In genomic region chr10:67526435-67526834, GRCm38 (mm10) we compare ENCODE assay signal across 18 mouse cellular contexts.
"Had no signal": no experiment of that assay in that cellular context is flagged by ENCODE, and none has a peak within 500 bp of the region (broad histone marks: within the 10 kb centered on the region; RNA-seq: fewer than 3 reads in every experiment).

No protein-coding gene starts in this region.

- H3K4me2 ChIP-seq: limb, embryonic 12.5 days; limb, embryonic 15.5 days; liver, embryonic 11.5 days; lung, embryonic 14.5 days; midbrain, embryonic 12.5 days; midbrain, embryonic 15.5 days; neural tube, embryonic 12.5 days; neural tube, embryonic 15.5 days had no signal

- ATAC-seq: liver, postnatal 0 days; lung, postnatal 0 days; midbrain, embryonic 15.5 days had no signal

- H3K9me3 ChIP-seq: limb, embryonic 12.5 days; limb, embryonic 15.5 days; midbrain, embryonic 12.5 days; midbrain, embryonic 15.5 days; neural tube, embryonic 12.5 days; neural tube, embryonic 15.5 days had no signal

- H3K4me1 ChIP-seq: limb, embryonic 12.5 days; limb, embryonic 15.5 days; midbrain, embryonic 12.5 days; midbrain, embryonic 15.5 days; neural tube, embryonic 12.5 days; neural tube, embryonic 15.5 days had no signal

- H3K27ac ChIP-seq: kidney, postnatal 0 days; limb, embryonic 12.5 days; limb, embryonic 15.5 days; liver, embryonic 14.5 days; macrophage; midbrain, embryonic 12.5 days; midbrain, embryonic 15.5 days; neural tube, embryonic 12.5 days; neural tube, embryonic 15.5 days had no signal

- H3K9ac ChIP-seq: limb, embryonic 12.5 days; limb, embryonic 15.5 days; liver, embryonic 14.5 days; liver, postnatal 0 days; lung, embryonic 14.5 days; midbrain, embryonic 12.5 days; midbrain, embryonic 15.5 days; neural tube, embryonic 12.5 days; neural tube, embryonic 15.5 days had no signal

- H3K4me3 ChIP-seq: limb, embryonic 12.5 days; limb, embryonic 15.5 days; midbrain, embryonic 12.5 days; midbrain, embryonic 15.5 days; neural tube, embryonic 12.5 days; neural tube, embryonic 15.5 days had no signal

- H3K36me3 ChIP-seq: limb, embryonic 12.5 days; limb, embryonic 15.5 days; midbrain, embryonic 12.5 days; midbrain, embryonic 15.5 days; neural tube, embryonic 12.5 days; neural tube, embryonic 15.5 days had no signal

- DNase-seq: kidney, postnatal 25 days; left cerebral cortex, postnatal 4 days; liver, postnatal 0 days; lung, embryonic 14.5 days; thymus, adult 18-20 months; thymus, postnatal 14 days; thymus, postnatal 4 days had no signal
